Mouse (Mus musculus): ENCODE measurements around the gene Crisp4. TPM values are rescaled to one million over a fixed set of nuclear protein-coding genes. Genes with fewer than 3 reads are reported as not detected.

Crisp4 gene
- total RNA-seq (2021), result not detected

- intact Hi-C loops (cut with DNase I), result no loop called here
These were observed at the start of gene Crisp4 for GRCm38 (mm10) chr1:18145802-18146201. Gene Crisp4 (minus strand): TSS chr1:18145902.

DNA sequence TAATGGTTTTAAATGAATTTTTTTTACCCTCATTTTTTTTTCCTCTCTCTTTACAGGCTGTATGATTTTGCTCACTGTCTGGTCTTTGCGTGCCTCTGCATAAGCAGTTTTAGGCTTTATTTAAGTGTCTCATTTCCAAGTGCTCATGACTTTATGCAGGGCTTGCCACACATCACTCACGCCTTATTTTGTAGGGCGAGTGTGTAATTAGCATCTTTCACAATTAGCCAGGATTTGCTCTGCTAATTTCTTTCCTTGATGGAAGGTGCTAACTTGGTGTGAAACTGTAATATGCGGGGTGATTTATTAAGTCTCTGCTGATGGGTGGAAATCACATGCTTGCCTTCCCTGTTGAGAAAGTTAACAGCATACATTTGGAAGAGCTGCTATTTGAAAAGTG is 46.0 kb upstream of the Crisp4 start:
- intact Hi-C loops (cut with DNase I), result no loop called here
- DNase-seq (ENCODE audit: low spot score in 2 of 2), result no peak

More at GRCm38 (mm10) chr1:18145802-18146201, at the start of gene Crisp4:
- no peak for DNase-seq (ENCODE audit: low spot score in 2 of 2)

GRCm38 (mm10) chr1:18190714-18191712 is 45.3 kb upstream of the Crisp4 start:
- DNase-seq (ENCODE audit: low spot score in 2 of 2), result no peak

GRCm38 (mm10) chr1:18181167-18181566 is 35.5 kb upstream of the Crisp4 start:
- intact Hi-C loops (cut with DNase I), result no loop called here
- peak; percentile 13 to 41 for DNase-seq (ENCODE audit: low spot score in 2 of 2)

More at GRCm38 (mm10) chr1:18190714-18191712, 45.3 kb upstream of the Crisp4 start:
- intact Hi-C loops (cut with DNase I), result no loop called here

DNA sequence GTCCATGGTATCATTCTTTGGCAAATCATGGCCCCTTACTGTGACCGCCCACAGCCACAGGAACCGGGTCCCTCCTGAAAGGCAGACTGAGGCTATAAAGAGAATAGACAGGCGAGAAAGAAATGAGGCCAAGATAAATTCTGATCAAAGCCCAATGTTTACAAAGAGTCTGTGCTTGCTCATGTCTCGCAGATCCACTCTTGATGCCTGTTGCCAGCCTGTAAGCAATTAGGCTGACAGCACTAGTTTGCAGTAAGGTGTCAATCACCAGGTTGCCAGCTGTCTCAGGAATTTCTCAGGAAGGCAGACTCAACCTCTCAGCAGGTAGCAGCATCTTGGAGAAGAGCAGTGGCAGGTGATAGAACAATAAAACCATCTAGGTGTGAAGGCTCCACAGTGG is 24.9 kb upstream of the Crisp4 start:
- intact Hi-C loops (cut with DNase I), result no loop called here
- no peak for DNase-seq (ENCODE audit: low spot score in 2 of 2)

GRCm38 (mm10) chr1:18168261-18168660 is 22.6 kb upstream of the Crisp4 start:
- intact Hi-C loops (cut with DNase I), result no loop called here
- peak; percentile 50 to 93 for DNase-seq (ENCODE audit: low spot score in 2 of 2)

GRCm38 (mm10) chr1:18159082-18159481 is 13.4 kb upstream of the Crisp4 start:
- no peak for DNase-seq (ENCODE audit: low spot score in 2 of 2)
- intact Hi-C loops (cut with DNase I), result no loop called here

- intact Hi-C loops (cut with DNase I), result no loop called here
- DNase-seq (ENCODE audit: low spot score in 2 of 2), result peak; percentile 7 to 78
These were observed 2.5 kb upstream of the Crisp4 start for GRCm38 (mm10) chr1:18148211-18148610.

DNA sequence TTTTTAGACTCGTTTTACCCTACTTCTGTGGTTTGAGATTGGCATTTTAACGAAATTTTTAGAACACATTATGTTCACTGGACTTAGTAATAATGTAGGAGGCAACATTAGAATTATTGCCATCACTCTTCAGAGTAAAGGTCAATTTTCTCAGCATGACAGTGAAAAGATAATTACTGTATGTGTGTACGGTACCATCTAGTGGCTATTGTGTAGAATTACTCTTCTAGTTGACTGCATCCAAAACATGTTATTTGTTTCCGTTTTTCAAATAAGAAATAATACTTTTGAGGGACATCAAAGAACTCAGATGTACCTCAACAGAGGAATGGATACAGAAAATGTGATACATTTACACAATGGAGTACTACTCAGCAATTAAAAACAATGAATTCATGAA is 14.0 kb downstream of the Crisp4 start:
- DNase-seq (ENCODE audit: low spot score in 2 of 2), result no peak

DNA sequence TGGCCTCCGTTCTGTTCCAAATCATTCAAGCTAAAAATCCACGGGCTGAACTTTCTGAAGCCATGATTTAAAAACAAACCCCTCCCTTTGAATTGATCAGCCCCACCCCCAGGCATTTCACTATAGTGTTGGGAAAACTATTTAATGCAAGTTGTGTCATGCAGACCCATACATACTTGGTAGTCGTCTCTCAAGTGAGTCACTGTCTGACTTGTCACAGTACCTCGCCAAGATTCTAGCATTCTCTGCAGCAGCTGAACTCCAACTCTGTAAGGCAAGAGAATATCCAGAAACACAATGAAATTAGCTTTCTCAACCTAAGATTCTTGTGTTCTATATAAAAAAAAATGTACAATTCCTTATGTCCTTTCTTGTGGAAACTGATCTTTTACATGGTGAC is 15.7 kb downstream of the Crisp4 start:
- peak in 1 of 2 experiments; percentile 24 for DNase-seq (ENCODE audit: low spot score in 2 of 2)
- intact Hi-C loops (cut with DNase I), result no loop called here

More for the DNA sequence above, 14.0 kb downstream of the Crisp4 start:
- intact Hi-C loops (cut with DNase I), result no loop called here

- DNase-seq (ENCODE audit: low spot score in 2 of 2), result peak; percentile 7 to 30
- intact Hi-C loops (cut with DNase I), result loop anchor here (1.0 to 10.0 kb wide), 3 partner anchors 127 to 944 kb away; no protein-coding TSS in a partner anchor
These were observed 38.9 kb downstream of the Crisp4 start for GRCm38 (mm10) chr1:18106720-18107355.

- DNase-seq (ENCODE audit: low spot score in 2 of 2), result peak; percentile 43 to 65
- intact Hi-C loops (cut with DNase I), result loop anchor here (1.0 to 10.0 kb wide), 3 partner anchors 126 to 943 kb away; no protein-coding TSS in a partner anchor
These were observed 39.7 kb downstream of the Crisp4 start for GRCm38 (mm10) chr1:18105866-18106529.

DNA sequence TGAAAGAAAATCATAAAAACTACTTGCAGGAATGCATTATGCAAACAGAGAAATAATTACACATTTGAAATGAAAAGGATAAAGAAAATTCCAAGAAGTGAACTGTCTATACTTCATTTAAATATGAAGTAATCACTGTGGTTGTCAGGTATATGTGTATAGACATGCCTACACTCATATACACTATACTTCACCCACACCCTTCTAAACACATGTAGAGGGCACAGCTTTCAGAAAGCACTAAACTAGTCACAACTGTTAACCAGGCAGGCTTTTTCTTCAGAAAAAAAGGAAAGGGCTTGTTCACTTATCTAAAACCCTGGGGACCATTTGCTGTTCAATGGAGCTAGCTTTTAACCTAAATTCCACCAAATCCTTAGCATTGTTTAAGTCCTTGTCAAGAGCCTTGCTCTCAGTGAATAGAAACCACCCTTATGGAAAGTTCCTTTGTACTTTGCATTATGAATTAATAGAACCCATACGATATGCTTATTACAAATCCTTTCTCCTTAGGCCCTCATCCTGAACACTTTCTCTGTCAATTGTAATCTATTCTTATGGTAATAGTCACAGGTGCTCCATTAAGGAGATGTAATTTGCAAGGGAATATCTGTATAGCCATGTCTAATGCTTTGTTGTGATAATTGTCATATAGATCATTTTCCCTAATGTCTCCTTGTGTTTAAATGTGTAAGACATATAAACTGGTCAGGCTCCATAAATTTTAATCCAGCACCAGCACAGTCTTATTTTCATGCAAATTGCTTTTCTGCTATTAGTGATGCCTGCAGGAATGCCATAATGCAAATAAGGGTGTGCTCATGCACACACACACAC is 40.5 kb downstream of the Crisp4 start:
- DNase-seq (ENCODE audit: low spot score in 2 of 2), result no peak
- intact Hi-C loops (cut with DNase I), result loop anchor here (10.0 kb wide), 1 partner anchor 460 kb away; no protein-coding TSS in a partner anchor

Other genes with a start within 250 kb of the Crisp4 start
- gene Defb18, start 91.5 kb upstream of the Crisp4 start, total RNA-seq (2021), result not detected
- not detected for gene Defb41, start 119.2 kb upstream of the Crisp4 start, total RNA-seq (2021)